Mouse (Mus musculus) cortical plate, adult 2 months (tissue): ENCODE data around the gene Btbd6.

ENCODE experiments used
- CTCF ChIP-seq: fragments of 200-500 bp; IDR thresholded peaks from 2 replicates; pipeline ENCODE4 v1.5.1; 2011; ENCODE audit warnings: mild to moderate bottlenecking, control low read depth, low read length; ENCODE audit not compliant: insufficient read depth; ENCODE audit errors: extremely low read depth
- POLR2A ChIP-seq: fragments of 200-500 bp; IDR thresholded peaks from 2 replicates; pipeline ENCODE4 v1.6.1; 2011; ENCODE audit warnings: mild to moderate bottlenecking, low read length, control low read depth; ENCODE audit not compliant: insufficient read depth; ENCODE audit errors: extremely low read depth

DNA sequence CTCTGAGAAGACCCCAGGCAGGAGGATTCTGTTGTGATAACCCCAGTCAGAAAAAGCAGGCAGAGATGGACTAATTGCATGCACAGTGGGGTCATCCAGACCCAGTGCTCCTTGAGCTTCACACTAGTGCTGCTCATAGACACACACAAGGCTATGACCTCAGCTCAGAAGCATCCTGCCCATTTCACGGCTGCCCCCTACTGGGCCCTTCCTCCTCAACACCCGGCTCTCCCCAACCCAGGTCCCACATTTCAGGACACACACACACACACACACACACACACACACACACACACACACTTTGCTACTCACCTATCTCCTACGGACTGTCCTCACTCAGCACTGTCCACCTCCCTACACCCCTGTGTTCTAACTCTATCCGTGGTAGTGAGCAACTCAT, 18.0 kb upstream of the Btbd6 start:
- no peak for TF ChIP-seq POLR2A
- TF ChIP-seq CTCF: peak; percentile 41
